8 mouse cellular contexts compared by ENCODE assay signal in the genomic region with DNA sequence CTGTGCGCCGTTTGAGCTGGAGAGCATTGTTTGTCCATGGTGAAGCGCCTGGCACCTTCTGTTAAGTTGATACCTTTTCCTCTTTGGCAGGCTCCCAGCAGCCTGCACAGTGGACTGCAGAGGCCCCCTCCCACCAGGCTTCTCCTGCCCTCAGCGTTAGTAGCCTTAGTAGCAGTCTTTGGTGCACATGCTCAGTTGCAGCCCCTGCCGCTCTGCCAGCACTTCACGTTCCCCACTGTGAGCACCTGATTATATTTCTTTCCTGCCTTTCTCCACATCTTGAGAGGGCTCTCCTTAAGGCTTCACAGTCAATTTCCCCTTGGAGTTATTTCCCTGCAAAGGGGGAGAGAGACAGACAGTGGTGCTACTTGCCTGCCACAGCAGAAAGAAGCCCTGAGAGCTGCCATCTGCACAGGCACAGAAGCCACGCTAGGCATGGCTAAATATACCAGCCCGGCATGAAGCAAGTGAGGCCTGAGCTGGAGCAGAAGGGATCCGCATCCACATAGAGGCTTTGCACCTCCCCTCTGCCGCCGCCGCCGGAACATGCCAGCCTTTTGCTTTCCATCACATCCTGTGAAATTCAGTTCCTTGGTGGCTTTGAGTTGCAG.
A peak's percentile ranks its signal among the peaks of the same experiment; 100 is the strongest.
DNase-seq lines count a peak whose midpoint lies in the region; ATAC-seq and TF ChIP-seq lines count a peak whose summit lies in the region.

No protein-coding gene starts in this region.

- H3K36me3 ChIP-seq in heart, embryonic 12.5 days, result peaks cover 6% of the 10 kb centered on the region
- H3K36me3 ChIP-seq in heart, adult 2 months (ENCODE audit: control insufficient read depth, insufficient read depth, low read length), result no peaks in the 10 kb centered on the region
- peaks cover 4% of the 10 kb centered on the region for H3K36me3 ChIP-seq in hindbrain, embryonic 15.5 days
- H3K36me3 ChIP-seq in intestine, postnatal 0 days (ENCODE audit: control insufficient read depth, insufficient read depth), result peaks cover 16% of the 10 kb centered on the region; the same call in 1 of the 2 replicates

- no peaks in the 10 kb centered on the region for H3K9me3 ChIP-seq in heart, embryonic 12.5 days (replicated peaks)
- H3K9me3 ChIP-seq in hindbrain, embryonic 15.5 days, result no peaks in the 10 kb centered on the region
- H3K9me3 ChIP-seq in intestine, postnatal 0 days (ENCODE audit: control insufficient read depth), result no peaks in the 10 kb centered on the region

- no peaks in the 10 kb centered on the region for H3K27me3 ChIP-seq in heart, embryonic 12.5 days (replicated peaks)
- no peaks in the 10 kb centered on the region for H3K27me3 ChIP-seq in heart, adult 2 months (ENCODE audit: control insufficient read depth, insufficient read depth, low read length)
- H3K27me3 ChIP-seq in hindbrain, embryonic 15.5 days, result no peaks in the 10 kb centered on the region
- no peaks in the 10 kb centered on the region for H3K27me3 ChIP-seq in intestine, postnatal 0 days (replicated peaks; ENCODE audit: control insufficient read depth, insufficient read depth, low read length)

- no peak for TF ChIP-seq CTCF in heart, adult 2 months (IDR thresholded peaks at IDR 0.05)
- no peak for TF ChIP-seq CTCF in intestine, postnatal 0 days (IDR thresholded peaks at IDR 0.05; ENCODE audit: low read depth)

- no peaks in the 10 kb centered on the region for H3K79me2 ChIP-seq in heart, adult 2 months (replicated peaks; ENCODE audit: control insufficient read depth, insufficient read depth, low read length)

- H3K4me1 ChIP-seq in heart, embryonic 12.5 days (replicated peaks), result peaks cover 26% of the 10 kb centered on the region
- no peaks in the 10 kb centered on the region for H3K4me1 ChIP-seq in heart, adult 2 months (ENCODE audit: control insufficient read depth, insufficient read depth, low read length)
- H3K4me1 ChIP-seq in hindbrain, embryonic 15.5 days (replicated peaks), result peaks cover 11% of the 10 kb centered on the region
- no peaks in the 10 kb centered on the region; the same call in 1 of the 2 replicates for H3K4me1 ChIP-seq in intestine, postnatal 0 days (replicated peaks; ENCODE audit: control insufficient read depth, insufficient read depth, low read length)

- 0 out of 2 replicates have a peak overlapping the region, but pooled peaks have one; percentile 29 for H3K27ac ChIP-seq in heart, embryonic 12.5 days (ENCODE audit: poor library complexity, severe bottlenecking)
- no peak overlapping the region for H3K27ac ChIP-seq in heart, adult 2 months
- peak overlapping the region; percentile 66 for H3K27ac ChIP-seq in hindbrain, embryonic 15.5 days (replicated peaks)
- H3K27ac ChIP-seq in intestine, postnatal 0 days (ENCODE audit: low read depth, low read length), result no peak overlapping the region

- ATAC-seq in heart, embryonic 12.5 days (ENCODE audit: insufficient number of reproducible peaks, low FRiP score), result no peak
- peak; percentile 73; the same call in 1 of the 2 replicates for ATAC-seq in hindbrain, embryonic 15.5 days (ENCODE audit: low FRiP score, low read depth)
- no peak for ATAC-seq in intestine, postnatal 0 days

- H3K4me3 ChIP-seq in heart, embryonic 12.5 days, result no peak overlapping the region
- no peak overlapping the region for H3K4me3 ChIP-seq in heart, adult 2 months
- no peak overlapping the region for H3K4me3 ChIP-seq in hindbrain, embryonic 15.5 days
- H3K4me3 ChIP-seq in intestine, postnatal 0 days (ENCODE audit: low read depth, low read length), result no peak overlapping the region

- TF ChIP-seq EP300 in heart, adult 2 months (IDR thresholded peaks at IDR 0.05; ENCODE audit: insufficient read depth, low read depth, low read length), result no peak

- peak overlapping the region; percentile 37; the same call in 1 of the 2 replicates for H3K9ac ChIP-seq in heart, embryonic 12.5 days
- H3K9ac ChIP-seq in heart, adult 2 months (ENCODE audit: low read depth, low read length), result no peak overlapping the region
- no peak overlapping the region for H3K9ac ChIP-seq in hindbrain, embryonic 15.5 days
- no peak overlapping the region for H3K9ac ChIP-seq in intestine, postnatal 0 days (ENCODE audit: low read depth, low read length)

- no peak overlapping the region; the same call in 1 of the 2 replicates for H3K4me2 ChIP-seq in heart, embryonic 12.5 days
- no peak overlapping the region for H3K4me2 ChIP-seq in hindbrain, embryonic 15.5 days
- no peak overlapping the region for H3K4me2 ChIP-seq in intestine, postnatal 0 days (replicated peaks; ENCODE audit: low read depth)

- DNase-seq in heart, adult 2 months, result no peak
- peak; percentile 58 to 64 for DNase-seq in cerebellum, adult 18-20 months
- DNase-seq in lung, postnatal 10 days, result peak; percentile 66
- DNase-seq in adipocyte (ENCODE audit: low spot score), result no peak
- DNase-seq in urinary bladder, postnatal 4 days (ENCODE audit: low spot score in 2 of 2), result no peak

- no peak for TF ChIP-seq POLR2A in heart, adult 2 months (IDR thresholded peaks at IDR 0.05; ENCODE audit: insufficient read depth, low read depth, low read length)

- intact Hi-C loops in heart, adult 2 months (cut with DNase I), result no loop called here

- 65% methylated on average over 13 of the region's 13 CpGs for WGBS in heart, embryonic 12.5 days
- 62% methylated on average over 13 of the region's 13 CpGs for WGBS in heart, adult 2 months
- WGBS in hindbrain, embryonic 15.5 days, result 54% methylated on average over 13 of the region's 13 CpGs
- WGBS in intestine, postnatal 0 days, result 81% methylated on average over 13 of the region's 13 CpGs

Comparison
In these comparisons a context has a peak if more than half of its experiments do, and no peak if none do; other contexts are left out.
1. H3K27ac ChIP-seq: peak in heart, embryonic 12.5 days (single experiment) and hindbrain, embryonic 15.5 days (single experiment); none in heart, adult 2 months (single experiment) and intestine, postnatal 0 days (single experiment).
2. DNase-seq: peak in cerebellum, adult 18-20 months (2 of 2) and lung, postnatal 10 days (single experiment); none in heart, adult 2 months (0 of 2), adipocyte (single experiment) and urinary bladder, postnatal 4 days (0 of 2).